Mouse (Mus musculus) megakaryocyte progenitor cell, adult 5-6 weeks (primary cell): ENCODE results near the gene Prss27. TPM values are rescaled to one million over a fixed set of nuclear protein-coding genes. Genes with fewer than 3 reads are reported as not detected.

Source experiments
- ATAC-seq: replicated peaks from 2 replicates; pipeline ENCODE4 v1.8.0; 2016; ENCODE audit warnings: mild to moderate bottlenecking, moderate TSS enrichment, inconsistent platforms; ENCODE audit not compliant: poor library complexity
- total RNA-seq, 2 experiments: library from RNA; stranded (forward) in 1 of 2; stranded (reverse) in 1 of 2; fragments of 157-497, 149-512 nt in 1 of 2; fragments of 200-1000 nt in 1 of 2; gene quantifications; 2 replicates each; pipeline versions ENCODE4 v1.2.3 to v1.2.4; 2015 to 2017

Gene Prss27
- total RNA-seq (2015), result not detected in 2 replicates
- total RNA-seq (2017), result not detected in 2 replicates

DNA sequence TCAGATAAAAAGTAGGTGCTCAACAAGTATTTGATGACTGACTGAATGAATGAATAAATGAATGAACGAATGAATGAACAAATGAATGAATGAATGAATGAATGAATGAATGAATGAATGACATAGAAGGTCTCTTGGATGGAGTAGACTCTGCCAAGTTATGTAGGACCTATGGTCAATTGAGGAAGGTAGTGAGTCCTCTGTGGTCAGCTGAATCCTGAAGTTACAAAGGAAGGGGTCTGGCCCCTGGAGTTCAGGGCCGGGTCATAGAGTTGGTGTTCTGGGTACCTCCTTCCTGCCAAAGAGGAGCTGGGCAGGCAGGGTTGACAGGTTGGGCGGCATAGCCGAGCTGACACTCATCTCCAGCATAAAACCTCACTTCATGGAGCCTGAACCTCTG lies at the start of gene Prss27:
TSS of gene Prss27 (plus strand) at position 301 of the 400 bp plus-strand sequence.
- no peak for ATAC-seq

DNA sequence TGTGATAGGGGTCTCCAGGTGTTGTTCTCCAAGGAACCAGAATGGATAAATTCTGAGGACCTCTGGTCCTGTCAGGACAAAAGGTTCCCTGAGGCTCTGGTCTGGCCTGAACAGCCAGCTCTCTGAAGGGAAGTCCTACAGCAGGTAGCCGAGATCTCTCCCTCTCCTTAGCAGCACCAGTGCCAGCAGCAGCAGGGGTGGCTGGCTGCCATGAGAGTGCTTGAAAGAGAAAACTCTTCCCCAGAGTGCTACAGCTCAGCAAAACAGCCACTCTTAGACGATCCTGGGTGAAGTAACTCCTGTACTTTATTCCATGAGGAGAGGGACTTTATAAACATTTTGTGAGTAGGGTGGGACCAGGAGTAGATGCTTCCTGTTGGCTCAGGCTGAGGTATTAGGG lies 48.1 kb upstream of the Prss27 start:
- no peak for ATAC-seq

DNA sequence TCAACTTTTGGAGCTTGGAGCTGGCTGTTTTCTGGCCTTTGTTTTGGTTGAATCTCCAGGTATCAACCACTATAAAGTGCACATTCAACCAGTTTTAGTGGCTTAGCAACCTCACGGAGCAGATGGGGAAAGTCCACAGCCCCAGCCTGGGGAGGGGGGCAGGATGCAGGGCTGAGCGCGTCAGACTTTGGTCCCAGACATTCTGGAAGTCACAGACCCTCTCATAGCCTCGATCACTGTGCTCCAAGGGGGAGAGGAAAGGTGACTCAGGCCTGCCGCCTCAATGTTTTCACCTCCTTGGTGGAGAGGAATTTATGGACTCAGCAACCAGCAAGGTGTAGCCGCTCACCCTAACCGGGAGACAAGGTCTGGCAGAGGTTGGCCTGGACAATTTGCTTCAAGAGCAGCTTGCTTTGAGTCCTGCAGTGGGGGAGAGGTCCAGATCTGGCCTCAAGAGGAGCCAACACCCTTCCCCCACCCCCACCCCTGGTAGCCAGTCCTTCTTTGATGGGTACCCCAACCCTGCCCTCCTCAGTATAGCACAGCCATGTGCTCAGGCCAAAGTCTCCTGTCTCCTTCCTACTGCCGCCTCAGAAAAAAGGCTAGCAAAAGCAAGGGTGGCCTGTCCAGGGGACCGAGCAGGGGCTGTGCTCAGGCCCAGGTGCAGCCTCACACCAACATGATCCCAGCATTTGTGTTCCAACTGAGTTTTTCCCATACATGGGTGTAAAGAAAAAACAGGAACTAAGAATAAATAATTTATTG lies 45.0 kb upstream of the Prss27 start:
- 0 out of 2 replicates have a peak, but pooled peaks have one; percentile 4 for ATAC-seq

DNA sequence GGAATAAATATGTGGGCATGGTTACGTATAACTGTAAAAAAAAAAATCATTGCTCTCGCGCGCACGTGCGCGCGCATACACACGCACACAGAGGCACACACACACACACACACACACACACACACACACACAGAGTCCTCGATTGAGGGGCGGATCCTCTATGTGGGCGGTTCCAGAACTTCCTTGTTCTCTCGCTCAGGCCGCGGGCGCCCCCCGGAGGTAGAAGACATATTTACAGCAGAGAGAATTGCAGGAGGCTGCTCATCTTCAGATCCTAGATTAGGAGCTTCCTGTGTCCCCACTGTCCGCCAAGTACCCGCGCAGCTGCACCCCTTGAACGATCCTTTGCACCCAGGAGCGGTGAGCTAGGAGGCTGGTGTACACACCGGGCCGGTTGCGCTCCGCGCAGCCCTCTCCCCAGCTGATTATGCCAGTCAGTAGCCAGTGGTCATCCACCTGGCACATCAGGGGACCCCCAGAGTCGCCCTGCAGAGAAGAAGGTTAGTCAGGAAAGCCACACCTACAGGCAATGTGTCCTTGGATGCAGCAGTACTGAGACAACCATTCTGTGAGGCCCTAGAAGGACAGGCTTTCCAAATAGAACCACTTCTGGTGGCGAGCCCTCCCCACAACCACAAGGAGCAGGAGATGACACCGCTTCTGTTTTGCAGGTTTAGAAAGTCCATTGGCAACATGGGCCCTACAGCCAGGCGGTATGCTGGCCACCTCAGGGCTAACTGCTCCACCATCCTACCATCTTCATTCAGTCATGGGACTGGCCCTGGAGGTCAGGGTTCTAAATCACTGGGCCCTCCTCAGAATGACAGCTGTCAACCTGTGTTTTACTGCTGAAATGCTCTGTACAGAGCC lies 44.1 kb upstream of the Prss27 start:
- ATAC-seq, result peak; percentile 99

DNA sequence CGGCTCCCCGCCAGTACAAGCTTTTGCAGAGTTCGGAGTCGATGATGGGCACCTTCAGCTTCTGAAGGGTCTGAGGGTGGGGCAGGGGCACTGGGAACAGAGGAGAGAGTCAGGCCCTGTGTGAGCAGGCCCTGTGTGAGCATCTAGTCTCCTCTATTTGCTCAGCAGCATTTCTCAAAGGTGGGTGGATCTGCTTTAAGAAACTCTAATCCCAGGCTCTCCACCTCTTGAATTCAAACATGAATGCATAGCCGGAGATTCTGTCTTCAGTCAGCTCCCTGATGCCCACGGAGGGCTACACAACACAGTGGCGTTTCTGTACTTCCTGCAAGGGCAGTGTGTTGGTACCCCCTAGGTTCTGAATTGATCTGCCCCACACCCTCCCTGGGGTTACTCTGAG lies 43.3 kb upstream of the Prss27 start:
- no peak for ATAC-seq

DNA sequence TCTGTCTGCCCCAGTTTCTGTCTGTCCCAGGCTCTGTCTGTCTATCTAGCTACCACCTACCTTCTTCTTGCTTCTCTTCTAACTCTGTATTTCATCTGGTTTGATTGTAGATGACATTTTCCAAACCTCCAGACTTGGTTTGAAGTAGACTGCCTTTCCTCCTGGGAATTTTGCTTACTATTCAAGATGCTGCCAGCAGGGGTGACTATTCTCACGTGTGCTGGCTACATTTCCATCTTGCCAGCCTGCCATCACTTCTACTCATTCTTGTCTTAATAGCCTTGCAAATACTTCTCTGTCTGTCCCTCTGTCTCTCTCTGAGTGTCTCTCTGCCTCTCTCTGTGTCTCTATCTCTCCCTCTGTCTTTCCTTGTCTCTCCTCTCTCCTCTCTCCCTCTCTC lies 42.5 kb upstream of the Prss27 start:
- ATAC-seq, result no peak

DNA sequence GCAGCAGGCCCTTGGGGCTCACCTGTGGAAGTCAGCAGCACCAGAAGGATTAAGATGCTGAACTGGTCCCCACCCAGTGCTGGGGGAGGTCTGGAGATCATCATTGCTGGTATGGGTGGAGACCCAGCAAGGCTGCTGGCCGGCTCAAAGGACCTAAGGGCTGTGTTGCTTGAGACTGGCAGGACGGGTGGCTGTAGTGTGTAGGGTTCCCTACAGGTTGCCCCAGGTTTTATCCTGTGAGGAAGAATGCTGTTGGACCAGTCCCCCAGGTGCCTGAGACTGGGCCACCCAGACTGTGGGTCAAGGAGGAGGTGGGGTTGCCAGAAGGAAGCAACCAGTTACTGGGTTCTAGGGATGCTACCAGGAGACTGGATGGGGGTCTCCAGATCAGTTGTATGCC lies 40.0 kb upstream of the Prss27 start, which contains the start of gene Prss22:
TSS of gene Prss22 (minus strand) at position 200 of the 400 bp plus-strand sequence.
- ATAC-seq, result no peak

DNA sequence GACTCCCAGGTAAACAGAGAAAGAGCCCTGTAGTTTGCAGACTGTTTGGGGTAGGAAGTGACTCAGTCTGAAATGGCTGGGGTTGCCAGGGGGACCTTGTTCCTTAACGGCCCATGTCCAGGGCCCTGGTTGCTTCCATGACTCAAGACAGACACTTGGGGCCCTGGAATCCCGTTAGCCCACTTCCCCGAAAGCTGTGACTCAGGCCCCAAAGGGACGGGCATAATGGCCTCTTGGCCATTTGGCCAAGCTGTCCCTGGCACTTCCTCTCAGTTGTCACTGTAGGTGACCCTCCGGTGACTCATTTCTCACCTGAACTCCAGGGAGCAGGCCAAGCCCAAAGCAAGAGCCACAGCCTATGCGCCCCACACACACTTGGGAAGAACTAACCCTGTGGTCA lies 39.6 kb upstream of the Prss27 start:
- no peak for ATAC-seq

DNA sequence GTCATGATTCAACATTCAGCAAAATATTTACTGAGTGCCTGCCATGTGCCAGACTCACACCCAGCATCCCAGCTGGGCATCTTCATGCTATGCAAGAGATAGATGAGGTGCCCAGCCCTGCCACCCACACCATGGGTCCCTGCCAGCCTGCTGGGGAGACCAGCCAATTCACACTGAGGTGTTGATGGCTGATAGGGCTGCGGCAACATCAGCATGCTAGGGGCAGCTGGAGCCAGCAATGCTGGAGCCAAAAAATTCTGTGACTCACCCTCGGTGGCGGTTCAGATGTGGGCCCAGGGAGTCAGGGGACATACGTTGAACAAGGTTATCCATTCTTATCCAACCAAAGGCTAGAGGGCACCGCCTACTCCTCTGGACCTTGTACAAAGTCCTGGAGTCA lies 37.5 kb upstream of the Prss27 start:
- ATAC-seq, result peak; percentile 81

DNA sequence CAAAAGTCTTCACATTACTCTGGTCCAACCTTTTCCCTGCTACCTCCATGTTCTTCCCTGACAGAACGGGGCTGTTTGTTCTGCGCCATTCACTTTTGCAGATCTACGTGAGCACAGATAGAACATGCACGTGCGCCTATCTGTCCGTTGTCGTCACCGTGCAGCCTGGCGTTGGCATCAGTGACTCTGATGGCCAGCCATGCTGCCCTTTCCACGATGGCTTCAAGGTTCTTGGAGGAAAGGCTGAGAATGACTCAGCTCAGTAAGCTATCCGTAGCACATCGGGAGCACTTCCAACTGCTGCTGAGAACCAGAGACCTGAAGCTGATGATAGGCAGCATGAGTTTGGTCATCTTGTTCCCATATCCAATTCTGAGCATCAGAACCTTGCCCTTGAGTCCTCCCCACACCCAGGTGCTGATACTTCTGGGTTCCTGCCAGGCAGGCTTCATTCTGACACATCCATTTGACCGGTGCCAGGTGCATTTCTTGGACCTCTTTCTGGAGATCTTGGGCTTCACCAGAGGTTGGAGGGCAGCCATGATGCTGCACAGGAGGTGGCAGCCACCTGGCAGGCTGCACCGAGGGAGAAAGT lies 33.8 kb upstream of the Prss27 start:
- no peak for ATAC-seq

DNA sequence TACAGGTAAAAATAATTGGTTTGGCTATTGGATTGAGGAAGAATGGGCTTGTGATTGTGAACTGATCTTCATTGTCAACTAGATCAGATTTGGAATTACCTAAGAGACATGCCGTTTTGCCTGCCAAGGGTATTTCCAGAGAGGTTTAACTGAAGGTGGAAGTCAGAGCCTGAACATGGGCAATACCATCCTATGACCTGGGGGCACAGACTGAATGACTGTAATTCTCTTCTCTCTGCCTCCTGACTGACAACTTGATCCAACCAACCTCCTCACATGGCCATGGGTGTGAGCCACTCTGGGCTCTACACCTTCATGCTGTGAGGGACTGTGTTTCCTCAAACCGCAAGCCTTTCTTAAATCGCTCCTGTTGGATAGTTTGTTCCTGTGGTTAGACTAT lies 32.9 kb upstream of the Prss27 start:
- no peak for ATAC-seq

DNA sequence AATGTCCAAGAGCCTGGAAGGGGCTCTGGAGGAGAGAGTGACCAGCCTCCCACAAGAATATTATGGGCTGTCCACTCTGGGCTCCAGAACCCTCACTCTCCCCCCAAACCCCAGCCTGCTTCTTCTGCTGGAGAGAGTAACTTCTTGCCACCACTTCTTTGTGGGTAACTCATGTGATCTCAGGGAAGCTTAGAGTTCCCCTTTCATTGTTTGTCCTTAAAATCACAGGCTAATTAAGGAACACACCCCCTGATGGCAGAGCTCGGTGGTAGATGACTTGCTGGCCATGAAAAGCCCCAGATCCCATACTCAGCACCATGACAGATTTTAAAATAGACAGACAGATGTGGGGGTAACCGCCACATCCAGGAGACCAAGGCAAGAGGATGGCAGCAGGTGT lies 31.0 kb upstream of the Prss27 start:
- peak; percentile 59 for ATAC-seq

DNA sequence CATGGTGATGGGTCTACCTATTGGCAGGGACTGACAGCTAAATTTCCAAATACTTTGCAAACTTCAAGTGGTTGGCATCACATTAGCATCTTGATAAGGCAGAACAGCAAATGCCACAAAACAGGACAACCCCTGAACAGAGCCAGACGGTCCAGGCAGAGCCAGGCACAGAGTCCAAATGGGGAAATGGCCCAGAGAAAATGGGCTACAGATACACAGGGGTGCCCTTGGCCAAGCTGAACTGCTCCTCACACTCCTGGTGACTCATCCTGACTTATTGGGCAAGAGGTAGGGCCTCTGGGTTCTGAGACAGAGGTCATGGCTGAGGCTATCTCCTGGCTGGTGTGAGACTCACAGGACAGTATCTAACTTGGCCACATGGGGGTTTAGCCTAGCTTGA lies 30.6 kb upstream of the Prss27 start:
- peak; percentile 97 for ATAC-seq

DNA sequence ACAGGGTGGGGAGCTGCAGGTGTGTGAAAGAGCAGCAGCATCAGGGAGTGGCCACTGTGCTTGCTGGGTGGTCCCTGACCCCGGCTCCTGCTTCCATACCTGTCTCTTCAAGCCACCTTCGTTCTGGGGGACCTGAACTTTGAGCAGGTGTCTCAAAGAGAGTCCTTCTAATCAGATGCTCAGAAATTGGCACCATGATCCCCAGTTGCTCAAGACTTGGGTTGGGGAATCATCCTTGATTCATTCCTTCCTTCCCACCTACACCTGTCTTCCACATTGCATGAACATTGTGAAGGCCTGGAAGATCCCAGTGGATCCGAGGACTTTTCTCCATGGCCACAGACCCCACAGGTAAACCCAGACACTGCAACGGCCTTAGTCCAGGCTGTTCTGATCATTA lies 29.8 kb upstream of the Prss27 start:
- ATAC-seq, result no peak

DNA sequence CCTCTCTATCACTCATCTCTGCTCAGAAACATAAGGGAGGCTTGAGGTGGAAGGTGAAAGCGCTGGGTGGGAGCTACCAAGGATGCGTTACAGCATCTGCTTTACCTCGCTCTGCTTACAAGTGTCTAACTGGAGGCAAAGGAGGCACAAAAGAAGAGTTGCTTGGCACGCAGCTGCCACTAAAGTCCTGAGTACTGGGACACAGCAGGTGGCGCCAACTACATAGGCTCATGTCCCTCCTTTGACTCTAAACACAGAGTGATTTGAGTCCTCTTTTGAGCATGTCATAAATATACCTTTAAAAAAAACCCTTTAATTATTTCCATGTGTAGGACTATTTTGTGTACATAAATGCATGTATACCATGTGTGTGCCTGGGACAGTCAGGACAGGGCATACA lies 28.3 kb upstream of the Prss27 start:
- ATAC-seq, result no peak

DNA sequence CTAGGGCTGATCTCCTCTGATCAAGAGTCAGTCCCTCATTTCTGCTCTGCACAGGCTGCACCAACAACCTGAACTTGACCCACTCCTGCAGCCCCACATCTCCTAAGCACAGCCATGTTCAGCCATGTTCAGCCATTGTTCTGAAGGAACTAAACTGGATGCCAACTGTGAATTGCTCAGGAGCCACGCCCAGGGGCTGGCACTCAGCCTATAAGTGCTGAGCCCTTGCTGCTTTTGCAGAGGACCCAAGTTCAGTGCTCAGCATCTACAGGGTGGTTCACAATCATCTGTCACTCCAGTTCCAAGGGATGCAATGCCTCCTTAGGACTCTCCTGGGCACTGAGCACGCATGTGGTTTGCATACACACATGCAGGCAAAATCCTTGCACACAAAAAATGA lies 25.0 kb upstream of the Prss27 start:
- no peak; the same call in 1 of the 2 replicates for ATAC-seq

DNA sequence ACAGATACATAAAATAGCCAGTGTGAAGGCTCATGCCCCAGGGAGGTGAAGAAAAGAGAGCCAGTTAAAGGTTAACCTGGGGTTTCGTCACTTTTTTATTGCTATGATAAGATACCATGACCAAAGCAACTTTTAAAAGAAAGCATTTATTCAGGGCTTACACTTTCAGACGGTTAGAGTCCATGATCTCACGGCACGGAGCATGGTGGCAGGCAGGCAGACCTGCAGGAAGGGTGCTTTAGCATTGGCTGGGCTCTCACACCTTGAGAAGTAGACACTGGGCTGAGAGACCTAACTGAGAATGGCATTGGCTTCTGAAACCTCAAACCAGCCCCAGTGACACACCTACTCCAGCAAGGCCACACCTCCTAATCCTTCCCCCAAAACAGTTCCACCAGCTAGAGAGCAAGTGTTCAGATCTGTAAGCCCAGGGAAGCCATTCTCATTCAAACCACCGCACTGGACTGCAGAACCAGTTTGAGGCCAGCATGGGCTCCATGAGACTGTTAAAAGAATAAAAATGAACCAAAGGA lies 23.4 kb upstream of the Prss27 start:
- no peak for ATAC-seq

DNA sequence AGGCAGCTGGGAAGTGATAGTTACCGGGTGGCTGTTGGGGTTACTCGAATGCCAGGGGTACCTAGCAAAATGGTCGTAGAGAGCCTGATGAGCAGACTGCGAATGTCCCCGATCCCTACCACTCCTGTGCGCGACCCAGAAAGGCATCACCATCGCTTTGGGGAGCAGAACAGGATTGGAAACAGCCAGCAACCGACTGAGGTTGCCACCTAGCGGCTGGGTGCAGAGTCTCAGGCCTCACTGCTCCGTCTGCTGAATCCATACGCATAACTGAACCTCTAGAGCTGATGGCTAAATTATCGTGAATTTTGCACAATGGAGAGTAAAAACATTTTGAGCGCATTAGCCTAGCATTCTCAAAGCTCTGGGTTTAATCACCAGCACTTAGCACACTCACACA lies 22.2 kb upstream of the Prss27 start:
- ATAC-seq, result peak; percentile 63

DNA sequence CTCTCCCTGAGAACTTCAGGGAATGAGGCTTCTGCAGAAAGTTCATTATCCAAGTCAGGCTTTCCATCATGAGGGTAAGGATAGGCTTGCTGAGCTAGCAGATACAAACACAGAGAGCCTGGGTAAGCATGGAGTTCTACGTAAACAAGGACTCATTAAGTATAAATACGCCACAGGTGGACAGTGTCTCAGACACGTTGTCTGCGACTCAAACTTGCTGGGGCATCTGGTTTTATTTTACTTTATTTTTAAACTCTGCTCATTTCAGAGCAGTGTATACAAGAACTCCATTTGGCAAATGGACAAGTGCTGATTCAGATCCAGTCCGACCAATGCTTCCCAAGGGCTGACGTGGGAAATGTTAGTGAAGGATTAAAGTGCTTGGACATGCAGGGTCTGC lies 17.2 kb upstream of the Prss27 start:
- no peak for ATAC-seq

DNA sequence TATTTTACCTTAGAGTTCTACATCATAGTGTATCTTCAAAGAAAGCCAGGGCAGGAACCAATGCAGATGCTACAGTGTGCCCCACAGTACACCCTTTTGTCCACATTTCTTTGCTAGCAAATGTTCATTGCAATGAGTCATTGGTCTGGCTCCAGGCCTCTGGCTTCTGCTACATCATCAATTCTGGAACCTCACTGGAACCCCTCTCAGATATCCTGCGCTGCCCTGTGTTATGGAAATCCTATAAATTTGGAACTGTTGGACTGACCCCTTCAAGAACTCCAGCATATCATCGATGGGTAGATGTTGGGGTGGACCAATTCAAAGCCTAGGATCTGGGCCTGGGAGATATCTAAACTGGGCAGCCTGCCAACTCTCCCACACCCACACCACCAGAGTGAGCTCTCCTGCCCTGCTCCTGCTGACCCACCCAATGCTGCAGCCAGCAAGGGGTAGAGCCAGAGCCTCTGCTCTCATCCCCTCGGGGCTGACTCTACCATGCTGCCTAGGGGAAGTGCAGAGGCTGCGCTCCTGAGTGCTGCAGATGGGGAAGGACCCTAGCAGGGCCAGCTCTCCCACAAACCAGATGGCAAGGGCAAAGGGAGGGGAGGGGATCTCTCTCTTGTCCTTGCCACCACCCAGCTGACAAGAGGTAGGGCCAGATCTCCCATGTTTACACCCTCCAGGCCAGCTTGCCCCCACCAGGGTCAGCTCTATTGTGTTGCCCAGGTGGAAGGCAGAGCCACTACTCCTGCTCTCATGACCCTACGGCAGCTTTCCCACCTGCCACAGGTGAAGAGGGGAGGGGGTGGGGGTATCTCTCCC lies 16.4 kb upstream of the Prss27 start:
- peak; percentile 65 for ATAC-seq

DNA sequence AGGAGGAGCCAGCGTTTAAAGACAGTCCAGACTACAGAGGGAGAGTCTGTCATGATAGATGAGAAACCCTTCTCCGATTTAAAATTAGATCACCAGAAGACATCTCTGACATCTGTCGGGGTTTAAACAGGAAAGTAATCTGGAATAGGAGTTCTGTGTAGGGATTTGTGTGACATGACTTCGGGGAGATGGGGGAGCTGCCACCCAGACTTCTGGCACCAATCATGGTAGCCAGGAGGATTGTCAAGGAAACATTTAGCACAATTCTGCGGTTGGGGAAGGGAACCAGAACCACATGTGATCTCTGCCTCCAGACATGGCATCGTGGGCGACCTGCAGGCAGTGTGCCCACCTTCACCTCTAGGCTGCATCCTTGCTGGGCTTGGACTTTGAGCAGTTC lies 8.5 kb upstream of the Prss27 start:
- ATAC-seq, result no peak
